Mouse (Mus musculus) embryonic stem cell, embryonic (primary cell): ENCODE measurements around the gene Clcn6.

Experiments
- CTCF ChIA-PET, 4 experiments: fragments of 300-600 bp in 2 of 4; fragments of 350-600 bp in 2 of 4; sonication (Branson Sonifier 250); formaldehyde crosslinking; loops; one replicate each; lab custom pipeline; 2022; ENCODE audit warnings: inconsistent platforms in 2 of 4; lab: Charles Lee
- POLR2A ChIA-PET, 4 experiments: fragments of 300-600 bp in 2 of 4; fragments of 350-600 bp in 2 of 4; sonication (Branson Sonifier 250); formaldehyde crosslinking; loops; one replicate each; lab custom pipeline; 2022; ENCODE audit warnings: antibody characterized with exemption in 4 of 4, inconsistent platforms in 1 of 4; lab: Charles Lee

The Clcn6 gene

GRCm38 (mm10) chr4:148075259-148075658, 36.6 kb upstream of the Clcn6 start:
- ChIA-PET CTCF (interaction anchor here (0.7 to 2.4 kb wide), 19 partner anchors 9 to 305 kb away, joined by 3 to 11 read pairs (median 4); partner anchors contain the start of gene Disp3 (in 1 of the 4)), POLR2A (interaction anchor here (0.6 to 4.7 kb wide), 47 partner anchors 9 to 134 kb away, joined by 3 to 89 read pairs (median 5); partner anchors contain the start of genes Agtrap (in 2 of the 4), Clcn6 (in 2 of the 4), Mthfr (in 2 of the 4) and Fbxo2 (in 1 of the 4))

- ChIA-PET POLR2A (interaction anchor here (0.6 to 4.7 kb wide), 41 partner anchors 8 to 133 kb away, joined by 3 to 89 read pairs (median 5); partner anchors contain the start of genes Agtrap (in 2 of the 4), Clcn6 (in 2 of the 4), Mthfr (in 2 of the 4) and Fbxo2 (in 1 of the 4)), CTCF (interaction anchor here (0.7 to 2.4 kb wide), 20 partner anchors 9 to 306 kb away, joined by 3 to 11 read pairs (median 4); partner anchors contain the start of gene Disp3 (in 1 of the 4))
Measured at GRCm38 (mm10) chr4:148074521-148075189, 36.0 kb upstream of the Clcn6 start.

GRCm38 (mm10) chr4:148071508-148071907, 32.9 kb upstream of the Clcn6 start:
- CTCF ChIA-PET, result interaction anchor here in 1 of 4 experiments (0.8 to 1.4 kb wide), 3 partner anchors 9 to 81 kb away, joined by 3 to 5 read pairs (median 3); partner anchors contain the start of gene Fbxo6
- POLR2A ChIA-PET, result interaction anchor here in 3 of 4 experiments (0.6 to 2.4 kb wide), 17 partner anchors 11 to 111 kb away, joined by 3 to 13 read pairs (median 3); partner anchors contain the start of gene Mthfr (in 1 of the 3)

GRCm38 (mm10) chr4:148069602-148070218, 31.1 kb upstream of the Clcn6 start:
- ChIA-PET POLR2A (interaction anchor here in 1 of 4 experiments (1.2 to 1.3 kb wide), 2 partner anchors 10 to 13 kb away, joined by 3 to 8 read pairs; no protein-coding TSS in a partner anchor), CTCF (interaction anchor here in 2 of 4 experiments (0.5 to 1.4 kb wide), 6 partner anchors 11 to 116 kb away, joined by 3 to 4 read pairs (median 4); no protein-coding TSS in a partner anchor)

- ChIA-PET POLR2A (interaction anchor here in 2 of 4 experiments (1.1 to 34.0 kb wide), 7 partner anchors 8 to 126 kb away, joined by 3 to 812 read pairs (median 5); partner anchors contain the start of genes Clcn6 (in 1 of the 2), Fbxo6 (in 1 of the 2) and Mthfr (in 1 of the 2)), CTCF (interaction anchor here in 2 of 4 experiments (0.7 to 2.2 kb wide), 4 partner anchors 15 to 271 kb away, joined by 3 to 9 read pairs (median 5); no protein-coding TSS in a partner anchor)
Measured at GRCm38 (mm10) chr4:148067346-148067745, 28.7 kb upstream of the Clcn6 start.

GRCm38 (mm10) chr4:148066401-148066744, 27.8 kb upstream of the Clcn6 start:
- ChIA-PET CTCF (interaction anchor here (0.5 to 2.4 kb wide), 25 partner anchors 8 to 148 kb away, joined by 3 to 11 read pairs (median 4); partner anchors contain the start of gene Agtrap (in 1 of the 4)), POLR2A (interaction anchor here in 3 of 4 experiments (0.6 to 34.0 kb wide), 30 partner anchors 9 to 1505 kb away, joined by 3 to 812 read pairs (median 4); partner anchors contain the start of genes Clcn6 (in 3 of the 3), Mthfr (in 3 of the 3), Agtrap (in 1 of the 3) and Fbxo44 (in 1 of the 3))

- POLR2A ChIA-PET, result interaction anchor here in 3 of 4 experiments (0.6 to 34.0 kb wide), 33 partner anchors 9 to 1506 kb away, joined by 3 to 812 read pairs (median 3); partner anchors contain the start of genes Clcn6 (in 3 of the 3), Mthfr (in 3 of the 3), Agtrap (in 1 of the 3) and Exosc10 (in 1 of the 3)
- CTCF ChIA-PET, result interaction anchor here (0.5 to 2.4 kb wide), 39 partner anchors 8 to 160 kb away, joined by 3 to 11 read pairs (median 4); partner anchors contain the start of genes Agtrap (in 1 of the 4), Clcn6 (in 1 of the 4) and Fbxo6 (in 1 of the 4)
Measured at GRCm38 (mm10) chr4:148065702-148066400, 27.2 kb upstream of the Clcn6 start.

GRCm38 (mm10) chr4:148061086-148061480, 22.5 kb upstream of the Clcn6 start:
- ChIA-PET POLR2A (interaction anchor here (0.7 to 34.0 kb wide), 13 partner anchors 9 to 210 kb away, joined by 3 to 812 read pairs (median 5); partner anchors contain the start of genes Clcn6 (in 2 of the 4) and Mthfr (in 2 of the 4)), CTCF (interaction anchor here in 3 of 4 experiments (0.5 to 4.0 kb wide), 14 partner anchors 10 to 284 kb away, joined by 3 to 14 read pairs (median 3); no protein-coding TSS in a partner anchor)

- POLR2A ChIA-PET, result interaction anchor here (0.7 to 34.0 kb wide), 13 partner anchors 8 to 211 kb away, joined by 3 to 812 read pairs (median 5); partner anchors contain the start of genes Clcn6 (in 2 of the 4) and Mthfr (in 2 of the 4)
- CTCF ChIA-PET, result interaction anchor here in 3 of 4 experiments (0.5 to 4.0 kb wide), 18 partner anchors 9 to 110 kb away, joined by 3 to 14 read pairs (median 3); no protein-coding TSS in a partner anchor
Measured at GRCm38 (mm10) chr4:148060120-148061085, 21.8 kb upstream of the Clcn6 start.

- ChIA-PET CTCF (interaction anchor here in 2 of 4 experiments (0.9 to 4.0 kb wide), 8 partner anchors 7 to 111 kb away, joined by 3 to 14 read pairs (median 4); no protein-coding TSS in a partner anchor), POLR2A (interaction anchor here in 2 of 4 experiments (0.7 to 34.0 kb wide), 11 partner anchors 10 to 47 kb away, joined by 3 to 812 read pairs (median 6); partner anchors contain the start of genes Clcn6 (in 2 of the 2), Mthfr (in 2 of the 2) and Agtrap (in 1 of the 2))
Measured at GRCm38 (mm10) chr4:148058993-148059392, 20.4 kb upstream of the Clcn6 start.

- ChIA-PET POLR2A (interaction anchor here in 3 of 4 experiments (0.8 to 34.0 kb wide), 12 partner anchors 10 to 43 kb away, joined by 3 to 812 read pairs (median 5); partner anchors contain the start of genes Clcn6 (in 2 of the 3) and Mthfr (in 2 of the 3)), CTCF (interaction anchor here in 2 of 4 experiments (0.5 to 4.0 kb wide), 10 partner anchors 8 to 407 kb away, joined by 3 to 14 read pairs (median 3); partner anchors contain the start of genes Clcn6 (in 1 of the 2) and Mthfr (in 1 of the 2))
Measured at GRCm38 (mm10) chr4:148058218-148058819, 19.7 kb upstream of the Clcn6 start.

GRCm38 (mm10) chr4:148057661-148058209, 19.1 kb upstream of the Clcn6 start:
- POLR2A ChIA-PET, result interaction anchor here in 3 of 4 experiments (0.7 to 34.0 kb wide), 14 partner anchors 10 to 94 kb away, joined by 3 to 812 read pairs (median 5); partner anchors contain the start of genes Clcn6 (in 2 of the 3), Mthfr (in 2 of the 3) and Fbxo6 (in 1 of the 3)
- CTCF ChIA-PET, result interaction anchor here in 2 of 4 experiments (0.5 to 4.0 kb wide), 10 partner anchors 9 to 408 kb away, joined by 3 to 14 read pairs (median 3); partner anchors contain the start of genes Clcn6 (in 1 of the 2) and Mthfr (in 1 of the 2)

- POLR2A ChIA-PET, result interaction anchor here in 2 of 4 experiments (1.7 to 34.0 kb wide), 4 partner anchors 16 to 27 kb away, joined by 7 to 812 read pairs (median 14); partner anchors contain the start of genes Clcn6 (in 2 of the 2) and Mthfr (in 2 of the 2)
- CTCF ChIA-PET, result no interaction called here
Measured at GRCm38 (mm10) chr4:148056801-148057200, 18.2 kb upstream of the Clcn6 start.

GRCm38 (mm10) chr4:148056246-148056645, 17.6 kb upstream of the Clcn6 start:
- ChIA-PET CTCF (no interaction called here), POLR2A (interaction anchor here in 3 of 4 experiments (0.5 to 34.0 kb wide), 5 partner anchors 15 to 821 kb away, joined by 3 to 812 read pairs (median 8); partner anchors contain the start of genes Clcn6 (in 2 of the 3) and Mthfr (in 2 of the 3))
